Mouse (Mus musculus) olfactory bulb, adult 2 months (tissue): Measurements from ENCODE around the gene Dpp6. TPM values are rescaled to one million over a fixed set of nuclear protein-coding genes. Genes with fewer than 3 reads are reported as not detected.

Experiments used
- H3K27ac ChIP-seq: fragments of 200-500 bp; 2 replicates; pipeline ENCODE4 v1.5.1; 2012; ENCODE audit warnings: low read depth, low read length; ENCODE audit not compliant: insufficient read depth
- H3K4me1 ChIP-seq: fragments of 200-500 bp; 2 replicates; pipeline ENCODE4 v1.6.1; 2012; ENCODE audit warnings: low read length; ENCODE audit not compliant: control insufficient read depth, insufficient read depth
- H3K4me3 ChIP-seq: fragments of 200-500 bp; 2 replicates; pipeline ENCODE4 v1.5.1; 2012; ENCODE audit warnings: mild to moderate bottlenecking, low read depth, low read length, moderate library complexity; ENCODE audit not compliant: insufficient read depth
- CTCF ChIP-seq: fragments of 200-500 bp; IDR thresholded peaks from 2 replicates; pipeline ENCODE4 v1.5.1; 2012; ENCODE audit warnings: low read depth, mild to moderate bottlenecking, low read length, moderate library complexity; ENCODE audit not compliant: insufficient read depth
- POLR2A ChIP-seq: fragments of 200-500 bp; IDR thresholded peaks from 2 replicates; pipeline ENCODE4 v1.6.1; 2012; ENCODE audit warnings: mild to moderate bottlenecking, low read depth, low read length, moderate library complexity; ENCODE audit not compliant: insufficient read depth
- WGBS: fragments of 180-500 bp; shearing (Covaris S2); methylation state at CpG from one replicate; pipeline ENCODE4 v1.1.7; 2018; 5-methylcytosine and 5-hydroxymethylcytosine counted together
- polyA plus RNA-seq: library from polyadenylated mRNA; stranded (reverse); fragments of >200 nt; gene quantifications from 2 replicates; pipeline ENCODE4 v1.2.4, GENCODE M21; 2012; ENCODE audit warnings: low replicate concordance; ENCODE audit not compliant: missing spikeins, insufficient read depth, insufficient read length

Dpp6 gene
- polyA plus RNA-seq, 1 experiment, result not detected

DNA sequence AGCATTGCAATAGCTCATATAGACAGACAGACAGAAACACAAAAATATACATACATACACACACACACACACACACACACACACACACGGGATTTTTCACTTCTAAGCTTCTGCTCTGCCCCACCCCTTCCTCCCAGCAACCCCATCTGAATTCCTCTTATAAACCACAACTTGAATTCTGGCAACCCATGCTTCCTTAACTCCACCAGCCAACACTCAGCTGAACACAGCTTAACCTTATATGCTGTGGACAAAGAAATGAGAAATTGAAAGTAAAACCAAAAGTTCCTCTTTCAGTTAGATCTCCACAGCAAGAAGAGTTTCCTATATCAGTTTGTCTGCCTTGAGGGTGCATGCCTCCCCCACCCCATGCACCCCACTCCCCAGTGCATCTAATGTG, 378.0 kb downstream of the Dpp6 start:
- Histone ChIP-seq H3K4me3 (no peak overlapping the region), H3K27ac (no peak overlapping the region), H3K4me1 (peaks cover 5% of the 10 kb centered on the region)
- no peak for TF ChIP-seq POLR2A
- 43% methylated on average over 1 of the region's 1 CpGs for whole genome bisulfite sequencing

DNA sequence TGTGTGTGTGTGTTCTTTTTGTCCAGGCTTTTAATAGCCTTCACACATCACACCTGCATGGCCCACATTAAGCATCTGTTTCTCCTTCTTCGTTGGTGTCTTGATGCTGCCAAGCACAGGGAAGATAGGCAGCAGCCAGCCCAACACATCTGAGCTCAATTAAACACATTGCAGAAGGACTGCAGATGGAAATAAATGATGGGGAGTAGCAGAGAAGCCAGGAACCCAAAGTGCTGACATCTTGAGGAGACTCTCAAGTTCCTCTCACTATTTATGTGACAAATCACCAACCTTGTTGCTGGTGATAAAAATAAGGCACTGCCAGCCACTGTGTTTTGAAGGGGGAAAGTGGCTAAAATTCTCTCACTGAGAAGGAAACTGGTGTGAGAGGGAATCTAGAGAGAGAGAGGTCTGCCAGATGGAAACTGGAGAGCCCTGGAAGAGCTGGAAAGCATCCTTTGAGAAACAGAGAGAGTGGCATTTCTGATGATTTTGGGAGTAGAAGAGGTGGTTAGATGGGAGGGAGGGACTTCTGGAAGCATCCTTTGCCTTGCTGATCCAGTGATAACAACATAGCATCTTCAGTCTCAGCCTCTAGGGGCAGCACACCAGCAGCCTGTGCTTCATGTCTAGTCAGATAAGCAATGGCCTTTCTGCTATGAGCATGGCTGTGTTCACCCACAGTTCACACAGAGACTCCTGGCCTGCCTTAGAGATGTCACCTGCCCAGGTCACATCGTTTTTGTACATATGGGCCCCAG, 383.8 kb downstream of the Dpp6 start:
- H3K4me3 ChIP-seq, result no peak overlapping the region
- peaks cover 9% of the 10 kb centered on the region for H3K4me1 ChIP-seq
- no peak for TF ChIP-seq CTCF
- TF ChIP-seq POLR2A, result no peak
- 37% methylated on average over 2 of the region's 2 CpGs for WGBS
- 0 out of 2 replicates have a peak overlapping the region, but pooled peaks have one; percentile 25 for H3K27ac ChIP-seq

- Histone ChIP-seq H3K27ac (no peak overlapping the region), H3K4me3 (no peak overlapping the region), H3K4me1 (peaks cover 9% of the 10 kb centered on the region)
- TF ChIP-seq CTCF (no peak), POLR2A (no peak)
Observed at GRCm38 (mm10) chr5:27203131-27203530, 386.1 kb downstream of the Dpp6 start.

DNA sequence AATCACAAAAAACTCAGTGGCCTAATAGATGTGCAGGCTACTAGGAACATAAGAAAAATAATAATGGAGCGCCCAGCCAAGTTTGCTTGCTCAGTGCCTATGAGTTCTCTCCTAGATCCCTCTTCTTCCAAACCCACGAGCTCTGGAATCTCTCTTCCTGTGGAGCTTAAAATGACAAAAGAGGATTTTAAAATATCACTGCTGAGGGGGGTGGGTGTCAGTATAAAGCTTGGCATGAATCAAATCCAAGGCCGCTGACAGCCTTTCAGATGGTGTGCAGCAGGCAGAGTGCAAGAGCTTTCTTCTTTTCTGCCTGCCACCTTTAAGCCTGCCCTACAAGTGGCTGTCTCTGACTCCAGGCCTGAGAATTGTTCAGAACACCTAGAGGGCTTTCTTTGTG, 387.7 kb downstream of the Dpp6 start:
- 79% methylated on average over 3 of the region's 3 CpGs for WGBS
- TF ChIP-seq CTCF (no peak), POLR2A (no peak)
- Histone ChIP-seq H3K27ac (no peak overlapping the region), H3K4me3 (no peak overlapping the region), H3K4me1 (peaks cover 9% of the 10 kb centered on the region)

DNA sequence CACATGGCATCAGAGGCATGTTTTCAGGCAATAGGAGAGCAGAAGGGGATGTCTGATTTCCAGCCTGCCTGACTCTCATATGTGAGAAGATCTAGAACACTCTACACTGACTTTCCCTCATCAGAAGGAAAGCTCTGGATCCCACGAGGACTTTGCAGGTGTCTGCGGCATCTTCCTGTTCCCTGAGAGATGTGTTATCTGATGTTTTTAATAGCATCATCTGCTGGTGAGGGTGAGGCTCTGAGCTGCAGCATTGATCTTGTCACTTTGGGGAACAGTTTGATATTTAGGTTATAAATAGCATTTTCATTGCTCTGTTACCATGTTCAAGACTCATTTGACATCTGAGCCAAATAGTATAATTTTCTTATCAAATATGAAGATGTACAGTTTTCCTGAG, 388.8 kb downstream of the Dpp6 start:
- WGBS, result 79% methylated on average over 2 of the region's 2 CpGs
- TF ChIP-seq POLR2A (no peak), CTCF (no peak)
- peaks cover 9% of the 10 kb centered on the region for H3K4me1 ChIP-seq
- H3K4me3 ChIP-seq, result no peak overlapping the region
- no peak overlapping the region for H3K27ac ChIP-seq

GRCm38 (mm10) chr5:27206213-27206612, 389.2 kb downstream of the Dpp6 start:
- Histone ChIP-seq H3K4me3 (no peak overlapping the region), H3K27ac (no peak overlapping the region), H3K4me1 (peaks cover 9% of the 10 kb centered on the region)
- no peak for TF ChIP-seq CTCF
- no peak for TF ChIP-seq POLR2A
- WGBS, result 94% methylated on average over 7 of the region's 7 CpGs

GRCm38 (mm10) chr5:27220116-27220515, 403.1 kb downstream of the Dpp6 start:
- no peak for TF ChIP-seq POLR2A
- no peak for TF ChIP-seq CTCF
- Histone ChIP-seq H3K27ac (no peak overlapping the region), H3K4me1 (no peaks in the 10 kb centered on the region), H3K4me3 (no peak overlapping the region)
- WGBS, result 79% methylated on average over 2 of the region's 2 CpGs

- no peak overlapping the region for H3K4me3 ChIP-seq
- peaks cover 2% of the 10 kb centered on the region; the same call in 1 of the 2 replicates for H3K4me1 ChIP-seq
- no peak overlapping the region for H3K27ac ChIP-seq
- TF ChIP-seq POLR2A (no peak), CTCF (no peak)
- WGBS, result 60% methylated on average over 3 of the region's 3 CpGs
Observed at GRCm38 (mm10) chr5:27242078-27242477, 425.1 kb downstream of the Dpp6 start.

- TF ChIP-seq CTCF (no peak), POLR2A (no peak)
- H3K27ac ChIP-seq, result no peak overlapping the region
- WGBS, result 97% methylated on average over 1 of the region's 1 CpGs
- H3K4me1 ChIP-seq, result peaks cover 10% of the 10 kb centered on the region
- H3K4me3 ChIP-seq, result no peak overlapping the region
Observed at GRCm38 (mm10) chr5:27243226-27243625, 426.2 kb downstream of the Dpp6 start.

DNA sequence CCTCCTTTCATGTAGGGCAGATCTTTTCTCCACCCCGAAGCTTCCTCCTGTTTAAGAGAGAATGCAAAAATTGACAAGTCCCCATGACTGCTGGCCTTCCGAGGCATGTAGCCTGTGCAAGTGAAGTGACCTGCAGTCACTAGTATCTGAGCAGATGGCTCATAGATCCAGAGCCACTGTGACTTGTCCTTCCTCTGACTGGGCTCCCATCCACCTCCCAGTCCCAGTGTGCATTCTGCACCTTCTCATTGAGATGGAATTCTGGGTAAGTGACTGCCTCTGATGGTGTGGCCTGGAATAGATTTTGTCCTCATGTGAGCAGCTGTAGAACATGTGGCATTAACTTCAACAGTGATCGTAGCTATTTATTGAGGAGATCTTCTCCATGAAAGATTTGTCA, 430.8 kb downstream of the Dpp6 start:
- 86% methylated on average over 3 of the region's 3 CpGs for WGBS
- H3K4me1 ChIP-seq, result peaks cover 20% of the 10 kb centered on the region
- no peak overlapping the region for H3K27ac ChIP-seq

More for the DNA sequence above, 430.8 kb downstream of the Dpp6 start:
- H3K4me3 ChIP-seq, result no peak overlapping the region
- no peak for TF ChIP-seq POLR2A
- no peak for TF ChIP-seq CTCF
